Mouse (Mus musculus) fat pad, adult 2 months (tissue): ENCODE data around the gene Fbxw9.
A peak's percentile ranks its signal among the peaks of the same experiment; 100 is the strongest.
"Not testable (repeated sequence)": the region's sequence is repeated elsewhere in the genome, so short reads cannot be mapped to it uniquely, and the experiment has no call there.

Source experiments
- DNase-seq: peaks from one replicate; pipeline ENCODE4 v3.0.0-alpha.2; 2011; ENCODE audit warnings: low read depth, low spot score; ENCODE audit errors: extremely low read depth

Gene Fbxw9

DNA sequence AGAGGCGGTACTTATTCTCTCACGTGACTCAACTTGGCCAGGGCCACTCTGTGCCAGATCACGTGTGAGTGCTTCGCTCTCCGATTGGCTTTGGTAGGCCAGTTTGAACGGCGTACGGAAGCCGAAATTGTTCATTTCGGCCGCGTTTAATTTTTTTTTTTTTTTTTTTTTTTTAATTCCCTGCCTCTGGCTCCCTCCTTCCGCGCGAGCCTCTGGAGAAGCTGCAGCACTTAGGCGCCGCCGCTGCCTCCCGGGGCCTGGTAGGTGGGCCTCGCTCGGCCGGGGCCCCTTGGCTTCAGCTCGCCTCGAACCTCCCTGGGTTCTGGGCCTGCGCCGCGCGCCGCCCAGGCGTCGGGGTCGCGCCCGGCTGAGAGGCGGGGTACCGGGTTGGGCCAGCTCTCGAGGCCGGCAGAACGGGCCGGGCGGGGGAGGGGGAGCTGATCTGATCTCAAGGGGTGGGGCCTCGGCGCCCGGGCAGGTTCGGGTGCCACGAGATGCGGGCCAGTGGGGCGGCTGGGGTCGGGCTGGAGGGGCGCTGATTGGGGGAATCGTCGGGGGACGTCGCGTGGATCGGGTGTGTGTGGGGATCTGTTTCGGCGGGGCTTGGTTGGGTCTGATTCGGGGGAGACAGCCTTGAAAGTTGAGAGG, 23.0 kb upstream of the Fbxw9 start, which contains the start of gene Tnpo2:
Tnpo2 (plus strand) TSS at position 198 of the 648 bp plus-strand sequence.
- DNase-seq: peak; percentile 94

DNA sequence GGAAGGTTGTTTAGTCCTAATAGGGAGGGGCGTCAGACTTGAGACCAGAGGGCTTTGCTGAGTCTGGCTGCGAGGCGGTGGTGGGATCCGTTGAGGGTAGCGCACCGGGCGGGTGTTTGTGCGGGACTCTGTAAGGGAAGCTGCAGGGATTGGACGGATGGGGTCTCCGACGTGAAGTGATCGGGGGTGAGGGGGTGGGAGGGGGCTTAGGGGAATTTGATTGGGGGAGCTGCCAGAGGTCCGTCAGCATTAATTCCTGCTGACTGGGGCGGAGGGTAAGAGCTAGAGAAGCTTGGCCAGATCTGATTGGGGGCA, 22.5 kb upstream of the Fbxw9 start:
- DNase-seq: no peak

DNA sequence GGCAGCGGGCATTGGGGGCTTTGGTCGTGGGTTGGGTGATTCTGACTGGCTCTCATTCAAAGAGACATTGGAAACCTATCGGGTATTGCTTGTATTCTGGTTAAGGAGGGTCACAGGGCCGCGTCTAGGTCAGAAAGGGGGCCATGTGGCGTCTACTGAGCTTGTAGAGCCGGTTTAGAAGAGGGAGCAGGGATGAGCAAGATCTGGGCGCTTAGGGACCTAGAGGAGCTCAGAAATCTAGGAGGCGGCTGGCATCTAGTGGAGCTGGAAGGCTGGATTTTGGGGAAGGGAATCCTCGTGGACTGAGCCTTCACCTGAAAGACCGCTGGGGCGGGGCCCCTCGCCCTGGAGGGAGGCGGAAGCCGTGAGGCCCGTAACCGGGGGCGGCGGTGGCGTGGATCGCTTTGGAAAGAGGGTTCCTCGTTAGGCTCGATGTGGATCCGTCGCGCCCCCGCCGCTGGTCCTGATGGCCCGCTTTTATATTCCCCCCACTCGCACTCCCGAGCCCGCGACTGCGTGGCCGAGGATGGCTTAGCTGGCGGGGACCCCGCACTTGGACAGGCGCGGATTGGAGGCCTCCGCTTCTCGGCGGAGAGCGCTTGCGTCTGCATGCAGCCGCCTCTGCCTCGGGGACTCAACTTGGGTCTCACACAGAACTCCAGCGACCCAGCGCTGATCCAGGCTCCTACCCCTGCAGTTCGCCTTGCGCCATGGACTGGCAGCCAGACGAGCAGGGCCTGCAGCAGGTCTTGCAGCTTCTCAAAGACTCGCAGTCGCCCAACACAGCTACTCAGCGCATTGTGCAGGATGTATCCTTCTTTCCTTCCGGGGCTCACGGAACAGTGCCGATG, 21.9 kb upstream of the Fbxw9 start:
- DNase-seq: no peak

DNA sequence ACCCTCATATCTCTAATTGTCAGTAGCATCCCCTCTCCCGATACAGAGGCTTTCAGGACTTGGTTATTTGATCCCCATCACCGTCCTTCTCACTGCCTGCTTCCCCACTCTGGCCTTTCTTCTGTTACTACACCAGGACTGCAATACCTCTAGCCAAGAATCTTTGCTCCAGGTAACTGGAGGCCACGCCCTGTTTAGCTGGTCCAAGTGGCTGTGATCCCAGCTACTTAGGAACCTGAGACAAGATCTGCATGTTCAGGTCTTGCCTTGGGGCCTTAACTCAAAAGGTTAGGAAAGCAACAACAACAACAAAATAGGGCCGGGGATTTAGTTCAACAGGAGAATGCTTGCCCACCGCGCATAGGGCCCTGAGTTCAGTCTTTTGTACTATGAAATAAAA, 16.2 kb upstream of the Fbxw9 start:
- peak; percentile 92 for DNase-seq

DNA sequence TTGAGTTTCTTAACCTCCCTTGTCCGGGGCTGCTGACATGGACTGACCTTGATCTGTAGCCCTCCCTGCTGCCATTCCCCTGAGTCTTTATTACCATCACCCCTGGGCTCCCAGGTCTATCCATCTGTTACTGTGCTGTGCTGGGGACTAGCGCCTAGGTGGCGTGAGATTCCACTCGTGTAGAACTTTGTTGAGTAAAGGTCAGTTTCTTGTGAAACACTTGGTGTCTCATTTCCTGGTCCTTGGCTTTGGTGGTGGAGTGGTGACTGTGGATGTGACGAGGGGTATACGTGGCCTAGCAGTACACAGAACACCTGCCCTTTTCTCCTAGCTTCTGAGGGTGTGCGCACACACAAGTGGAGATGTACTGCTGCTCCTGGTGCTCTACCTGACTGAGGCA, 2.5 kb upstream of the Fbxw9 start:
- DNase-seq: no peak

DNA sequence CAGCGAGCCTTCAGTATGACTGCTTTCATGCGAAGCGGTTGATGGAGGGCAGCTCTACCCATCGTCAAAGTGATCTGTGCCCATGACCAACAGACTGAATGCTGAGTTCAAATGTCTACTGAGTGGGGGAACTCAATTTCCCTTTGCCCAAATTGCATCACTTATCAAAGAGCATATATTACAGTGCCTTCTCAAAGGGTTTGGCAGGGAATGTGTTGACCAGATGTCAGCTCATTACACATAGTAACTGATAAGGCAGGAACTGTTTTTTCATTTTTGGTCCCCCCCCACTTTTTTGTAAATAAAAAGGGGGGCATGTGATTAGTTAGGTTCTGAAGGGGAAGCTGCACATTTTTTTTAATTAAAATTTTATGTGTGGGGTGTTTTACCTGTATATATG, 2.7 kb downstream of the Fbxw9 start:
- DNase-seq: no peak

DNA sequence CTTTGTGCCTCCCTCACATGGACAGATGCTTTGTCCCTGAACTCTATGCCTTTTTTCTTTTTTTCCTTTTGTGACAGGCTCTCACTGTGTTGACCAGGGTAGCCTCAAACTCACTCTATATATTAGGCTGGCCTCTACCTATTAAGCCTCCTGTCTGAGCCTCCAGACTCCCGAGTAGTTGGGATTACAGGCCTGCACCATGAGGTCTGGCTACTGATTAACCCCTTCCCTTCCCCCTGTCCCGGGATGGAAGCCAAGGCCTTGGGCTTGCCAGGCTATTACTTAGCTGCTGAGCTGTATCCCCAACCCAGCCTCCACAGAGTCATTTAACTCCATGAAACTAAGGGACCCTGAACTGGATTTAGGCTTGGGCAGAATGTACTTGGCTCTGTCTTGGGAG, 5.4 kb downstream of the Fbxw9 start:
- no peak for DNase-seq

DNA sequence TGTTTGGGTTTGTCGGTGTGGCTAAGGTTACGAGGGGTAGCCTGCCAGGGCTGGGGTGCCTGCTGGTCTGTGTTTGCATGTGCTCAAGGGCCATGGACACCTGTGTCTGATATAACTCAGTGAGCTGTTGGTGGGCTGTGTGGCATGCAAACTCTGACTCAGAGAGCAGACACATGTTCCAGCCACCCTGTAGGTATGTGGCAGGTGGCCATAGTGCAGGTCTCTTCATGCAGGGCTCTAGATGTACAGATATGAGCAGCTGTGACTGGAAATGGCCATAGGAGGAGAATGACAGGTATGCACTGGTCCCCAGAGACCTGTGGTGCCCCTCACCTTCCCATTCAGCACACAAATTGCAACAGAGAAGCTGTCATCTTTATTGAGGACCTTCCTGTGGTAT, 7.3 kb downstream of the Fbxw9 start:
- peak; percentile 69 for DNase-seq

DNA sequence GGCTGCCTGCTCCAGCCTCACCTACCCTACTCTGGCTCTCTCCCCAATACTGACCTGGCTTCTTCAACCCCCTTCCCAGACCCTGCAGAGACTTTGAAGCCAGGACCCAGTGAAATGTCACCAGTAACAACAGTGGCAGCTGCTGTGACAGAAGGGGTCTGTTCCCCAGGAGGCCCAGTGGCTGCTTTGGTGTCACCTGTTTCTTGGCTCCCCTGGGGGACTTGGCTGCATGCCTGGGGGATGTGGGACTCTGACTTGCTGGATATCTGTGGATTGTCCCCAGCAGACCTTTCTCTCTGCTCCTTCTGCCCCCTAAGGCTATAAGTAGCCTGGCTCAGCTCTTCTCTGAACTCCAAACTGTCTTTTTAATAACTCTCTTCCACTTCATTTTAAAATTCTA, 8.1 kb downstream of the Fbxw9 start, which contains the start of gene Gm5741:
Gm5741 (minus strand) TSS at position 1 of the 400 bp plus-strand sequence.
- DNase-seq: no peak

DNA sequence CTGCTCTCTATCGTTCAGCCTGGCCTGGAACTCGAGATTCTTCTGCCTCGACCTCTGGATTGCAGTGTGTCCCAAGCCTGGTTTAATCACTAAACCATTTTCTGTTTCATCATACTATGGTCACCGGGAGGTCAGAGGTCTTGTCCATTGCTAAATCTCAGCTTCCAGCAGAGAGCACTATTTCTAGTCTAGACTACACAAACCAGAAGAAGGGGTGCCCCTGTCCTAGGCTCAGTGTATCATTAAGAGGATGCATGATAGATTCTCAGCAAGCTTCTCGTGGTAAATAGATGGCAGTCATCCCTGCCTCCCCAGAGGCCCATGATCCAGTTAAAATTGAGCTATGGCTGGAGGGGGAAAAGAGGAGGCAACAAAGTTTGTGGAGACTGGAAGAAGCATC, 11.2 kb downstream of the Fbxw9 start:
- DNase-seq: no peak

DNA sequence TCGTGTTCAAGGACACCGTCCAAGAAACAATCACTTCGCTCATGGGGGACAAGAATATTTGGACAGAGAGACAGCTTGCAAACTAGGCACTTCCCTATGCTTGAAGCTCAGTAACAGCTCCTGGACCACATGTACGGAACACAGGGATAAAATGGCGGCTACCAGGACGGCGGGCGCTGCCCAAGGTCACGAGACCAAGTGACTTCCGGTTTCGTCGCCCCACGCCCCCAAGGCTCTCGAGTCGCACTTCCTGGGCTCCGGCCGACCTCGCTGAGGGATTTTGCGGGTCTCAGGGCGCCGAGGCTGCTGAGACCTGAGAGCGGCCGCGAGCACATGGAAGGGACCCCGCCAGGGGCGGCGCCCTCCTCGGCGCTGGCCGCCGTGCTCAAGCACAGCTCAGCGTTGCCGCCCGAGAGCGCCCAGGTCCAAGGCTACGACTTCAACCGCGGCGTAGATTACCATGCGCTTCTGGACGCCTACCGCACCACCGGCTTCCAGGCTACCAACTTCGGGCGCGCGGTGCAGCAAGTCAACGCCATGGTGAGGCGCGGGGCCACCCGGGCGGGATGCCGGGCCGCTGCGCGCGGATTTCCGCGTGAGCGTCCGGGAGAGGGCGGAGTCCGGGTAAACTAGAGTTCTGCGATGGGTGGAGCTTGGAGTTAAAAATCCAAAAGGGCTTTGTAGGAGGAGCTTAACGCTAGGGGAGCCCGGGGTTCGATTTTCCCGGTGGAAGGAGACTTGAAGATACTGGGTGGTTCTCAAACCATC, 11.8 kb downstream of the Fbxw9 start, which contains the start of gene Dhps:
Dhps (plus strand) TSS at position 244 of the 768 bp plus-strand sequence.
- no peak for DNase-seq

DNA sequence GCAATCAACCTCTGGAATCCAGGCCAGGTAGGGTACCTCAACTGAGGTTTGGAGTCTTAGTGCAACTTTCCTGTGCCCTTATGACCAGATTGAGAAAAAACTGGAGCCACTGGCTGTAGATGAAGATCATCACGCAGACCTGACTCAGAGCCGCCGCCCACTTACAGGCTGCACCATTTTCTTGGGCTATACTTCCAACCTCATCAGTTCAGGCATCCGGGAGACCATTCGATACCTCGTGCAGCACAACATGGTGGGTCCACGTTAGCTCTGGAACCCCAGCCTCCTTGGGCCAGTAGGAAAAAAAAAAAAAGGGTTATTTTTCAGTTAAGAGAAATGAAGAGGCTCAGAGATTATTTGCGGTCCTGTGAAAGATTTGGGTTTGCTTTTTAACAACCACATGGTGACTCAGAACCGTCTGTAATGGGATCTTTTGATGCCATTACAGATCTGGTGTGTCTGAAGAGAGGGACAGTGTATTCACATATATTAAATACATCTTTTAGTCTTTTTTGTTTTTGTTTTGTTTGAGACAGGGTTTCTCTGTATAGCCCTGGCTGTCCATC, 12.6 kb downstream of the Fbxw9 start:
- DNase-seq: no peak

DNA sequence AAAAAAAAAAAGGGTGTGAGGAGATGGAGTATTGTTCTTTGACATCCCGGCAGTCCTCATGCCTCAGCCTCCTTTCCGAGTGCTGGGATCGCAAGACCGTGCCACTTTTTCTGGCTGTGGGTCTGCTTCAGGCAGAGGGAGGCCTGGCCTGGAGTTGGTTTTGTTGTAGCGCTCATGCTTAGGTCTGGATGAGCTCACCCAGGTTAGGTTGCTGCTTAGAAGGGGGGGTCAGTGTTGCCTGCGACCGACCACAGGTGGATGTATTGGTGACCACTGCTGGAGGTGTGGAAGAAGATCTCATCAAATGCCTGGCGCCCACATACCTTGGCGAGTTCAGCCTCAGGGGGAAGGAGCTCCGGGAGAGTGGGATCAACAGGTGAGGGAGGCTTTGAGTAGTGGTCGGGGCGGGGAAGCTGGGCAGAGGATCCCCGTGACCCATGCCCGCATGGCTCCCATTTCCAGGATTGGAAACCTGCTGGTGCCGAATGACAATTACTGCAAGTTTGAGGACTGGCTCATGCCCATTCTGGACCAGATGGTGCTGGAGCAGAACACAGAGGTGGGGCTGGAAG, 13.3 kb downstream of the Fbxw9 start:
- DNase-seq: no peak

DNA sequence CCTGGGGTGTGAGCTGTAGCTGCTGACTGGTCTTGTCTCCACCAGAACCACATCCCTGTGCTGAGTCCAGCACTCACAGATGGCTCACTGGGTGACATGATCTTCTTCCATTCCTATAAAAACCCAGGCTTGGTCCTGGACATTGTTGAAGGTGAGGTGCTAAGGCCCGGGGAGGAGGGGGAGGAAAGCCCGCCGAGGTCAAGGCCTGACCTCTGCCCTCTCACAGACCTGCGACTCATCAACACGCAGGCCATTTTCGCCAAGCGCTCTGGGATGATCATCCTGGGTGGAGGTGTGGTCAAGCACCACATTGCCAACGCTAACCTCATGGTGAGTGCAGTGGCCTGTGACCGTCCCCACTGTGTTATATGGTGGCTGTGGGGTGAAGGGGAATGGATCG, 14.3 kb downstream of the Fbxw9 start:
- DNase-seq: no peak

DNA sequence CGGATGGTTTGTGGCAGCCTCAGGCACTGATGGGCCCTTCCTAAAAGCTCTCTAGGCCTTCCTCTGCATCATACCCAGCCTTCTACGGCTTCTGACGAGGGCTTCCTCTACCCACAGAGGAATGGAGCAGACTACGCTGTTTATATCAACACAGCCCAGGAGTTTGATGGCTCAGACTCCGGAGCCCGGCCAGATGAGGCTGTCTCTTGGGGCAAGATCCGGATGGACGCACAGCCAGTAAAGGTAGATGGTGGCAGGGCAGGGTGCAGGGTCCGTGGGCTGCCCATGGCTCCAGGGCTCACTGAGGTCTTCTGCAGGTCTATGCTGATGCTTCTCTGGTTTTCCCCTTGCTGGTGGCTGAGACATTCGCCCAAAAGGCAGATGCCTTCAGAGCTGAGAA, 14.8 kb downstream of the Fbxw9 start:
- DNase-seq: no peak

DNA sequence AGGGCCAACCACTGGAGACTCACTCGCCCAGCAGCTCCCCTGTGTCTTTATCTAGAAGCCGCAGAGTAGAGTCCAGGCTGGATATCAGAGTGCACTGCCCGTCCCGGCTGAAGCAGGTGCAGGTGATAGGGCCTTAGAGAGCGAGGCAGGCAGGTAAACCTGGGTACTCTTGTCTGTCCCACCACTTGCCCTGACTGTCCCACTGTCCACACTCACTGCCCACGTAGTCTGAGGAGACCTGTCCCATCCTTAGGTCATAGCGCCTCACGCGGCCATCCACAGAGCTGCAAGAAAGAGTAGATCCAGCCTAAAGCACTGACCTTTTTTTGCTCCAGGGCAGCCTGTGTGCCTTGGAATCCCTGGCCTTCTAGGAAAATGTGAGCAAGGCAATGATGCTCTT, 16.1 kb downstream of the Fbxw9 start:
- no peak for DNase-seq

DNA sequence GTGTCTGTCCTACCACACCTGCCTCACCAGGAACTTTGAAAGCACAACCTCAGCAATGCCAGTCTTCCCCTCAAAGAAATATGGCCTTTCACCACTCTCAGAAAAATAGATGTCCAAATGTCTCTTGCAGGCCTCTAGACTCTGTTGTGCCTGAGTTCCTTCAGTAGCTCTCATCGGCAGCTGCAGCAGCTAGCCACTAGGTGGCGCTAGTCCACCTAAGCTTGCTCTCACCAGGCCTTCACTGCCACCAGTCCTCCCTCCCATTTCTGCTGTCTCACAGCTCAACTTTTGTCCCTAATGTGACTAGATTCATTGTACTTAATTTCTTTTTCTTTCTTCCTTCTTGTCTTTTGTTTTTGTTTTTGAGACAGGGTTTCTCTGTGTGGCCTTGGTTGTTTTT, 17.1 kb downstream of the Fbxw9 start:
- no peak for DNase-seq

DNA sequence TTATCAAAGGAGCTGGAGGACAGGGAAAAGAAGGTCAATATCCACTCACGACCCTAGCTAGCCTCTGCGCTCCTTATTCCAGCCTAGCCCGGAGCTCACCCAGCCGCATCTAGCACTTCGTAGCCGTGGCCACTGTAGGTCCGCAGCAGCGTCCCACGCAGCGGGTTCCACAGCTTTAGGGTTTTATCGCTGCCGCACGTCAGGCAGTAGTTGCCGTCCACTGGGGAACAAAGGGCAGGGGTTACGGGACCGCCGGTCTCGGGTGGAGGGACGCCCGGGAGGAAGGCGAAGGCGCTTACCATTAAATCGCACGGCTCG, 20.3 kb downstream of the Fbxw9 start:
- no peak for DNase-seq

DNA sequence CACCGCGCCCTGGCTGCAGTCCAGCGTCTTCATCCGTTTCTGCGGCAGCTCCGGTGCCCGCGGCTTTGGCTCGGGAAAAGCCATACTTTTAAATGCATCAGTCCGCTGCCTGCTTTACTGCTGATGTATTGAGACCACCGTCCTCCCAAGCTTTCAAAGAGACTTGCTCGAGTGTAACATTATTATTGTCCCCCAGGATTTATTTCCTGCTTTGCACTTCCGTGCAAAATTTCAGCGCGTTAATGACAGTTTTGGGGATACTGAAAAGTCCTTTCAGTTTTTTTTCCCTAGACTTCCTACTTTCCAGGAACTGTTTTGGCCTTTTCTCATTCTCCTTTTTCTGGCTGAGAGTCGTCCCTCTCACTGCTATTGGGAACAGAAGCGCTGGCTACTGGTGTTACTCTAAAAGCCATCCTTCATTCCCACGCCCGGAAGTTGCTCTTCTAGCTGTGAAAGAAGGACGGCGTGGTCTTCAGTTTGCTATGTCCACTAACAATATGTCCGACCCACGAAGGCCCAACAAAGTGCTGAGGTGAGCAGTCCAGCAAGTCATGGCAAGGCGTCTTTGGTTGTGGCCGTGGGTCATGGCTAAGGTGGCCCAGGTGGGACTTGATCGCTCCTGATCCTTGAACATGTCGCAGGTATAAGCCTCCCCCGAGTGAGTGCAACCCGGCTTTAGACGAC, 20.8 kb downstream of the Fbxw9 start, which contains the start of gene Wdr83os:
Wdr83os (plus strand) TSS at position 209 of the 684 bp plus-strand sequence.
- no peak for DNase-seq

DNA sequence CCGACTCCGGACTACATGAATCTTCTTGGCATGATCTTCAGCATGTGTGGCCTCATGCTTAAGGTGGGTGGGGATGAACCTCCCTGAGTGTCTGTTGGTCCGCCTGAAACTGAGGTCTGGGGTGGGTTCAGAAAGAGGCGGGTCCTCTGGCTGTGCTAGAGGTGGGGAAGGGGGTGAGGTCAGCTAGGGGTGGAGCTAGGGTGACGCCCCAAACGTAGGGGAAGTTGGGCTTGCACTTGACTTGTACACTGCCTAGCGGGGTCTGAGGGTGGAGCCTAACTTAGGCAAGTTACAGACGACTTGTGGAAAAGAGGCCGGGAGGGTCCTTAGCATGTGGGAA, 21.3 kb downstream of the Fbxw9 start, which contains the start of gene Wdr83:
Wdr83 (minus strand) TSS at position 91 of the 340 bp plus-strand sequence.
- DNase-seq: no peak

DNA sequence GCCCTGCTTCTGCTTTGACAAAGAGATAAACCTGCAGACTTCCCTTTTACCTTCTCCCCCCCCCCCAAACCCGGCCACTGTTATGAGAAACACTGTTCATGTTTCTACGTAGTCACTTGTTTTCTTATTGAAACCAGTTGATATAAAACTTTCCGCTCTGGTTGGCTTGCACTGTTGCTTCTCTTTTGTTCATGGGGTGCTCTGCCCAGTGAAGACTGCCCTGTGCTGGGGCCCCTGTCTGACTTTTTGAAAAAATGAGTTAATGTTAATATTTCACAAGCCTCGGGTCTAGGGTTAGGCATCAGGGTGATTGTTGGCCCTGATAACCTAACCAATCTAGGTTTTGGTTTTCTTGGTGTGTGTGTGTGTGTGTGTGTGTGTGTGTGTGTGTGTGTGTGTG, 22.3 kb downstream of the Fbxw9 start:
- DNase-seq: not testable (repeated sequence)
